Mouse (Mus musculus): Measurements from ENCODE around the gene Il17a. TPM values are rescaled to one million over a fixed set of nuclear protein-coding genes. Genes with fewer than 3 reads are reported as not detected.

The Il17a gene
- polyA plus RNA-seq, 1 experiment from 2014 or later, result not detected

GRCm38 (mm10) chr1:20700011-20700410, 30.7 kb upstream of the Il17a start:
- no peak overlapping the region for H3K4me2 ChIP-seq (ENCODE audit: low read depth, low read length, severe bottlenecking)
- no peaks in the 10 kb centered on the region for H3K9me3 ChIP-seq (ENCODE audit: control insufficient read depth, low read length)
- H3K9ac ChIP-seq (ENCODE audit: low read length), result no peak overlapping the region
- H3K27ac ChIP-seq (ENCODE audit: low read depth, low read length), result no peak overlapping the region
- no peaks in the 10 kb centered on the region for H3K4me1 ChIP-seq (replicated peaks; ENCODE audit: control insufficient read depth, insufficient read depth, low read length)
- WGBS, result 79% methylated on average over 3 of the region's 3 CpGs
- DNase-seq (ENCODE audit: low spot score), result no peak
- no peaks in the 10 kb centered on the region for H3K27me3 ChIP-seq (ENCODE audit: control insufficient read depth, insufficient read depth, low read length)
- H3K4me3 ChIP-seq (ENCODE audit: low read depth, low read length), result no peak overlapping the region
- ATAC-seq (replicated peaks; ENCODE audit: low FRiP score), result no peak
- H3K36me3 ChIP-seq (ENCODE audit: control insufficient read depth, insufficient read depth, low read length), result no peaks in the 10 kb centered on the region

- H3K27me3 ChIP-seq (ENCODE audit: control insufficient read depth, insufficient read depth, low read length), result no peaks in the 10 kb centered on the region
- H3K4me3 ChIP-seq (ENCODE audit: low read depth, low read length), result no peak overlapping the region
- H3K27ac ChIP-seq (ENCODE audit: low read depth, low read length), result no peak overlapping the region
- H3K9me3 ChIP-seq (ENCODE audit: control insufficient read depth, low read length), result no peaks in the 10 kb centered on the region
- no peak overlapping the region for H3K4me2 ChIP-seq (ENCODE audit: low read depth, low read length, severe bottlenecking)
- 85% methylated on average over 4 of the region's 4 CpGs for WGBS
- ATAC-seq (replicated peaks; ENCODE audit: low FRiP score), result no peak
- H3K9ac ChIP-seq (ENCODE audit: low read length), result no peak overlapping the region
- no peaks in the 10 kb centered on the region for H3K4me1 ChIP-seq (replicated peaks; ENCODE audit: control insufficient read depth, insufficient read depth, low read length)
- no peak for DNase-seq (ENCODE audit: low spot score)
- H3K36me3 ChIP-seq (ENCODE audit: control insufficient read depth, insufficient read depth, low read length), result no peaks in the 10 kb centered on the region
Measured at GRCm38 (mm10) chr1:20736572-20736971, 5.9 kb downstream of the Il17a start.

GRCm38 (mm10) chr1:20738483-20738882, 7.8 kb downstream of the Il17a start:
- Histone ChIP-seq H3K4me1 (replicated peaks; ENCODE audit: control insufficient read depth, insufficient read depth, low read length) (no peaks in the 10 kb centered on the region), H3K9me3 (ENCODE audit: control insufficient read depth, low read length) (no peaks in the 10 kb centered on the region), H3K9ac (ENCODE audit: low read length) (no peak overlapping the region), H3K36me3 (ENCODE audit: control insufficient read depth, insufficient read depth, low read length) (no peaks in the 10 kb centered on the region), H3K27me3 (ENCODE audit: control insufficient read depth, insufficient read depth, low read length) (no peaks in the 10 kb centered on the region), H3K27ac (ENCODE audit: low read depth, low read length) (no peak overlapping the region), H3K4me3 (ENCODE audit: low read depth, low read length) (no peak overlapping the region), H3K4me2 (ENCODE audit: low read depth, low read length, severe bottlenecking) (no peak overlapping the region)
- DNase-seq (ENCODE audit: low spot score) (no peak), ATAC-seq (replicated peaks; ENCODE audit: low FRiP score) (no peak)
- 90% methylated on average over 2 of the region's 2 CpGs for WGBS

GRCm38 (mm10) chr1:20740496-20740998, 9.8 kb downstream of the Il17a start:
- no peak for DNase-seq (ENCODE audit: low spot score)
- no peaks in the 10 kb centered on the region for H3K27me3 ChIP-seq (ENCODE audit: control insufficient read depth, insufficient read depth, low read length)
- no peaks in the 10 kb centered on the region for H3K36me3 ChIP-seq (ENCODE audit: control insufficient read depth, insufficient read depth, low read length)
- H3K4me3 ChIP-seq (ENCODE audit: low read depth, low read length), result no peak overlapping the region
- H3K4me1 ChIP-seq (replicated peaks; ENCODE audit: control insufficient read depth, insufficient read depth, low read length), result no peaks in the 10 kb centered on the region
- ATAC-seq (replicated peaks; ENCODE audit: low FRiP score), result no peak
- WGBS, result 85% methylated on average over 3 of the region's 3 CpGs
- no peaks in the 10 kb centered on the region for H3K9me3 ChIP-seq (ENCODE audit: control insufficient read depth, low read length)
- H3K27ac ChIP-seq (ENCODE audit: low read depth, low read length), result no peak overlapping the region
- no peak overlapping the region for H3K4me2 ChIP-seq (ENCODE audit: low read depth, low read length, severe bottlenecking)
- H3K9ac ChIP-seq (ENCODE audit: low read length), result no peak overlapping the region

GRCm38 (mm10) chr1:20754439-20754838, 23.7 kb downstream of the Il17a start:
- ATAC-seq (replicated peaks; ENCODE audit: low FRiP score) (no peak), DNase-seq (ENCODE audit: low spot score) (no peak)
- H3K4me2 ChIP-seq (ENCODE audit: low read depth, low read length, severe bottlenecking), result no peak overlapping the region
- no peak overlapping the region for H3K9ac ChIP-seq (ENCODE audit: low read length)
- H3K27me3 ChIP-seq (ENCODE audit: control insufficient read depth, insufficient read depth, low read length), result no peaks in the 10 kb centered on the region
- H3K36me3 ChIP-seq (ENCODE audit: control insufficient read depth, insufficient read depth, low read length), result no peaks in the 10 kb centered on the region
- 87% methylated on average over 10 of the region's 10 CpGs for WGBS
- H3K4me3 ChIP-seq (ENCODE audit: low read depth, low read length), result no peak overlapping the region
- no peaks in the 10 kb centered on the region for H3K4me1 ChIP-seq (replicated peaks; ENCODE audit: control insufficient read depth, insufficient read depth, low read length)
- no peaks in the 10 kb centered on the region for H3K9me3 ChIP-seq (ENCODE audit: control insufficient read depth, low read length)
- H3K27ac ChIP-seq (ENCODE audit: low read depth, low read length), result no peak overlapping the region

GRCm38 (mm10) chr1:20757586-20757985, 26.9 kb downstream of the Il17a start:
- DNase-seq (ENCODE audit: low spot score), result no peak
- Histone ChIP-seq H3K36me3 (ENCODE audit: control insufficient read depth, insufficient read depth, low read length) (no peaks in the 10 kb centered on the region), H3K4me3 (ENCODE audit: low read depth, low read length) (no peak overlapping the region), H3K27me3 (ENCODE audit: control insufficient read depth, insufficient read depth, low read length) (no peaks in the 10 kb centered on the region), H3K4me2 (ENCODE audit: low read depth, low read length, severe bottlenecking) (no peak overlapping the region), H3K9me3 (ENCODE audit: control insufficient read depth, low read length) (no peaks in the 10 kb centered on the region), H3K4me1 (replicated peaks; ENCODE audit: control insufficient read depth, insufficient read depth, low read length) (no peaks in the 10 kb centered on the region), H3K9ac (ENCODE audit: low read length) (no peak overlapping the region), H3K27ac (ENCODE audit: low read depth, low read length) (no peak overlapping the region)
- WGBS, result 86% methylated on average over 3 of the region's 3 CpGs
- no peak for ATAC-seq (replicated peaks; ENCODE audit: low FRiP score)

DNA sequence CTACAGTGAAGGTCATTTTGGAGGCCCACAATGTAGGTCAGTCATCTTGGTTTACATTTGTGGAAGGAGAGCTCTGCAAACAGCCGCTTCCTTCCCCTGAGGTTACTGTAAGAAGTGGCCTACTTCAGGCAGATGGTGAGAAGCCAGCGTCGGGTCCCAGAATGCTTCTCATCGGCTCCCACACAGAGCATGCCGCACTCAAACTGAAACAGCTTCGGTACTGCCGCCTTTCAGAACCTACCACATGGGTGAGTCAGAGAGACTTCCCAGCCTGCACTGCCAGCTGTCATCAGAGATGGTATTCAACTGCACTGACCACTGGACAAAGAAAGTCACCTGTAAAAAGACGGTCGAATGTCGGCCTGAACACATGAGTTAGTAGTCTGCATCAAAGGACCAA, 29.1 kb downstream of the Il17a start:
- no peaks in the 10 kb centered on the region for H3K4me1 ChIP-seq (replicated peaks; ENCODE audit: control insufficient read depth, insufficient read depth, low read length)
- H3K4me3 ChIP-seq (ENCODE audit: low read depth, low read length), result no peak overlapping the region
- DNase-seq (ENCODE audit: low spot score) (no peak), ATAC-seq (replicated peaks; ENCODE audit: low FRiP score) (no peak)
- H3K27ac ChIP-seq (ENCODE audit: low read depth, low read length), result no peak overlapping the region
- no peak overlapping the region for H3K9ac ChIP-seq (ENCODE audit: low read length)
- no peaks in the 10 kb centered on the region for H3K27me3 ChIP-seq (ENCODE audit: control insufficient read depth, insufficient read depth, low read length)
- no peak overlapping the region for H3K4me2 ChIP-seq (ENCODE audit: low read depth, low read length, severe bottlenecking)
- 89% methylated on average over 10 of the region's 10 CpGs for WGBS
- H3K36me3 ChIP-seq (ENCODE audit: control insufficient read depth, insufficient read depth, low read length), result no peaks in the 10 kb centered on the region
- H3K9me3 ChIP-seq (ENCODE audit: control insufficient read depth, low read length), result no peaks in the 10 kb centered on the region

GRCm38 (mm10) chr1:20760331-20760730, 29.6 kb downstream of the Il17a start:
- Histone ChIP-seq H3K27me3 (ENCODE audit: control insufficient read depth, insufficient read depth, low read length) (no peaks in the 10 kb centered on the region), H3K4me2 (ENCODE audit: low read depth, low read length, severe bottlenecking) (no peak overlapping the region), H3K27ac (ENCODE audit: low read depth, low read length) (no peak overlapping the region), H3K36me3 (ENCODE audit: control insufficient read depth, insufficient read depth, low read length) (no peaks in the 10 kb centered on the region), H3K9me3 (ENCODE audit: control insufficient read depth, low read length) (no peaks in the 10 kb centered on the region), H3K9ac (ENCODE audit: low read length) (no peak overlapping the region), H3K4me1 (replicated peaks; ENCODE audit: control insufficient read depth, insufficient read depth, low read length) (no peaks in the 10 kb centered on the region), H3K4me3 (ENCODE audit: low read depth, low read length) (no peak overlapping the region)
- ATAC-seq (replicated peaks; ENCODE audit: low FRiP score) (no peak), DNase-seq (ENCODE audit: low spot score) (no peak)
- 86% methylated on average over 5 of the region's 5 CpGs for WGBS

DNA sequence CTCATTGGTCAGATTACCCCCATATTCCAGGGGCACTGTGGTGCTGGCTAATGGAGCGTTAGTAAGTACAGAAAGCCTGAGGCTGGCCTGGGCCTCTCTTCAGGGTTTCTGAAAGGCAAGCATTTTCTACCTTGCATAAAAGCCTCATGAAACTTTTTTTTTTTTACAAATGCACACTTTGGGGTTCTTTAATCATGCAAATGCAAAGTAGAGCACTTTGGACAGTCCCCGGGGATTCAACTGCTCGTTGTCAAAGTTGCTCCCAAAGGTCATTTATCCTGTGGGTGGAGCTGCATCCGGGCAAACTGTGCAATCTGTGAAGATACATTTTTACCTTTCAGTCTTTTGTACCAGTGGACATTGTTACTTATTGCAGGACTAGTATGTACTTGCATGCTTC, 30.7 kb downstream of the Il17a start:
- H3K36me3 ChIP-seq (ENCODE audit: control insufficient read depth, insufficient read depth, low read length), result no peaks in the 10 kb centered on the region
- no peak for ATAC-seq (replicated peaks; ENCODE audit: low FRiP score)
- H3K4me2 ChIP-seq (ENCODE audit: low read depth, low read length, severe bottlenecking), result no peak overlapping the region
- no peaks in the 10 kb centered on the region for H3K9me3 ChIP-seq (ENCODE audit: control insufficient read depth, low read length)
- DNase-seq (ENCODE audit: low spot score), result no peak
- WGBS, result 45% methylated on average over 4 of the region's 4 CpGs
- no peaks in the 10 kb centered on the region for H3K27me3 ChIP-seq (ENCODE audit: control insufficient read depth, insufficient read depth, low read length)
- no peaks in the 10 kb centered on the region for H3K4me1 ChIP-seq (replicated peaks; ENCODE audit: control insufficient read depth, insufficient read depth, low read length)
- H3K27ac ChIP-seq (ENCODE audit: low read depth, low read length), result no peak overlapping the region
- no peak overlapping the region for H3K4me3 ChIP-seq (ENCODE audit: low read depth, low read length)
- H3K9ac ChIP-seq (ENCODE audit: low read length), result no peak overlapping the region

Measured in forebrain, embryonic 11.5 days (tissue).